Mouse (Mus musculus) CH12.LX (cell line): ENCODE results near the gene Coro2a.

ENCODE experiments used
- CTCF ChIP-seq, 2 experiments: IDR thresholded peaks in 1 of 2; conservative IDR thresholded peaks in 1 of 2; 2 replicates each; pipeline ENCODE4 v1.5.1; 2011 to 2012; ENCODE audit warnings: low read depth in 2 of 2, low read length in 2 of 2, improper control_type of control experiment in 1 of 2, inconsistent platforms in 1 of 2, mild to moderate bottlenecking in 1 of 2, moderate library complexity in 1 of 2
- E2F4 ChIP-seq: IDR thresholded peaks from 2 replicates; pipeline ENCODE4 v1.6.1; 2011; ENCODE audit warnings: low read depth, low read length, improper control_type of control experiment; ENCODE audit not compliant: insufficient replicate concordance
- ELF1 ChIP-seq: IDR thresholded peaks from 2 replicates; pipeline ENCODE4 v1.6.1; 2014; ENCODE audit warnings: low read depth, mild to moderate bottlenecking, inconsistent platforms, low read length, improper control_type of control experiment
- EP300 ChIP-seq: IDR thresholded peaks from 2 replicates; pipeline ENCODE4 v1.6.1; 2011; ENCODE audit warnings: low read length, improper control_type of control experiment
- ETS1 ChIP-seq: conservative IDR thresholded peaks from 2 replicates; pipeline ENCODE4 v1.6.1; 2012; ENCODE audit warnings: low read depth, mild to moderate bottlenecking, inconsistent platforms, low read length, improper control_type of control experiment, moderate library complexity
- JUND ChIP-seq: conservative IDR thresholded peaks from 2 replicates; pipeline ENCODE4 v1.6.1; 2011; ENCODE audit warnings: low read depth, low read length, improper control_type of control experiment
- MAX ChIP-seq: IDR thresholded peaks from 2 replicates; pipeline ENCODE4 v1.6.1; 2011; ENCODE audit warnings: low read length, improper control_type of control experiment
- PAX5 ChIP-seq: IDR thresholded peaks from 2 replicates; pipeline ENCODE4 v1.6.1; 2012; ENCODE audit warnings: low read length, inconsistent platforms, mixed read lengths
- POLR2A ChIP-seq: IDR thresholded peaks from 2 replicates; pipeline ENCODE4 v1.6.1; 2011; ENCODE audit warnings: low read depth, mild to moderate bottlenecking, improper control_type of control experiment, low read length
- POLR2AphosphoS2 ChIP-seq: IDR thresholded peaks from 2 replicates; pipeline ENCODE4 v1.6.1; 2011; ENCODE audit warnings: low read depth, low read length, improper control_type of control experiment
- SMC3 ChIP-seq: IDR thresholded peaks from 2 replicates; pipeline ENCODE4 v1.6.1; 2011; ENCODE audit warnings: low read depth, low read length, improper control_type of control experiment
- TBP ChIP-seq: conservative IDR thresholded peaks from 2 replicates; pipeline ENCODE4 v1.6.1; 2011; ENCODE audit warnings: low read depth, low read length, improper control_type of control experiment
- ZNF384 ChIP-seq: IDR thresholded peaks from 2 replicates; pipeline ENCODE4 v1.6.1; 2012; ENCODE audit warnings: low read depth, low read length, improper control_type of control experiment, inconsistent platforms

DNA sequence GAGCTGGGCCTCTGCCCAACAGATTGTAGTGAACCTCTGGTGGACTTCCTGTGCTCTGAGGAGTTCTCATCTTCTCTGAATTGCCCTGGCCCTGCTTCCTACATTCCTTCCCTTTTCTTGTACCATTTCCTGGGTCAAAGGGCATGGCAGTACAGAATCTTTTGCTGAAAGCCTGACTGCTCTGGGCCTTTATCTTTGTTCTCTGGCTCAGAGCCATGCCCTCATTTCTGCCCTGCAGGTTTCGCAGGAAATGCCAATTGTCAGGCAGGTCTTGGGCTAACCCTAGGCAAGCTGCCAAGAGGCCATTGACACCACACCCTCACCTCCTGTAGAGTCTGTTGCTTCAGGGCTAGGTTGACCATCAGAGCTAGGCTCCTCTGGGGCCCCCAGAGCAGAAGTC lies 48.1 kb downstream of the Coro2a start:
- TF ChIP-seq POLR2A: no peak
- no peak for TF ChIP-seq MAX
- TF ChIP-seq CTCF (conservative IDR thresholded peaks at IDR 0.05 in 1 of 2, IDR thresholded peaks at IDR 0.05 in 1 of 2; ENCODE audit: low read depth in 2 of 2, low read length in 2 of 2): no peak
- TF ChIP-seq TBP: no peak
- TF ChIP-seq E2F4: no peak
- TF ChIP-seq EP300: no peak
- no peak for TF ChIP-seq PAX5
- no peak for TF ChIP-seq ZNF384
- TF ChIP-seq ELF1: no peak
- no peak for TF ChIP-seq SMC3
- TF ChIP-seq ETS1: no peak
- TF ChIP-seq POLR2AphosphoS2: no peak
- no peak for TF ChIP-seq JUND
